Mouse (Mus musculus) ES-Bruce4 (cell line): ENCODE results near the gene Tmem39b.

ENCODE experiments used
- CTCF ChIP-seq: IDR thresholded peaks from one replicate; pipeline ENCODE4 v1.8.1; 2011; ENCODE audit warnings: low read depth, low read length
- POLR2A ChIP-seq: IDR thresholded peaks from one replicate; pipeline ENCODE4 v1.8.1; 2011; ENCODE audit warnings: low read length; ENCODE audit not compliant: insufficient read depth

DNA sequence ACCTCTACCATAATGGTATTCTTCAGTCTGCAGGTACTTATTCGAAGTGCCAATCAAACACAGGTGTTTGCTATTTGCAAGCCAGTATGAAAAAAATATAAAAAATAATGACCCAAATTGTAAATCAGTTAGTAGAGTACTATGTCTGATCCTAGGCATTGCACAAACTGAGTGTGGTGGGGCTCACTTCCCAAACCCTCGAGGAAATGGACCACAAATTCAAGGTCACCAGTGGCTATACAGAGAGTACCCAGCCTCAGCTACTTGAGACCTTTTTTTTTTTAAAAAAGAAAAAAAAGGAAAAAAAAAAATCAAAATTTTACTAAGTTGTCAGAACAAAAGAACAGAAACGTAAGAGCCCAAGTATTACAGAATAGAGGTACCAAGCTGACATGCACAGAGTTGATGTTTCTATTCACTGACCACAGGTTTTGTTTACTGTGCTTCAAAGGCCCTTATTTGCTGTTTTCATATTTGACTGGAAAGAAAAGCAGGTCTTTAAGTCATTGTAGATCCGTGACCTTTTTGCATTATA lies 42.5 kb upstream of the Tmem39b start:
- no peak for TF ChIP-seq CTCF
- no peak for TF ChIP-seq POLR2A
